Mouse (Mus musculus): ENCODE measurements around the gene Ccnf.

Ccnf gene

GRCm38 (mm10) chr17:24201092-24201491, 50.2 kb downstream of the Ccnf start:
- no peak for DNase-seq

- DNase-seq, result no peak
These were observed 51.5 kb downstream of the Ccnf start for GRCm38 (mm10) chr17:24199741-24200140.

- peak; percentile 90 for DNase-seq
These were observed 52.0 kb downstream of the Ccnf start for GRCm38 (mm10) chr17:24199252-24199651.

GRCm38 (mm10) chr17:24197032-24197824, 54.1 kb downstream of the Ccnf start:
- peak; percentile 78 for DNase-seq

GRCm38 (mm10) chr17:24195349-24195748, 55.9 kb downstream of the Ccnf start:
- no peak for DNase-seq

- DNase-seq, result no peak
These were observed 57.5 kb downstream of the Ccnf start for GRCm38 (mm10) chr17:24193769-24194168.

GRCm38 (mm10) chr17:24193268-24193667, 58.0 kb downstream of the Ccnf start:
- DNase-seq, result no peak

- no peak for DNase-seq
These were observed 58.4 kb downstream of the Ccnf start for GRCm38 (mm10) chr17:24192848-24193247.

GRCm38 (mm10) chr17:24191481-24191880, 59.8 kb downstream of the Ccnf start:
- DNase-seq, result no peak

GRCm38 (mm10) chr17:24190934-24191333, 60.4 kb downstream of the Ccnf start:
- DNase-seq, result no peak

- no peak for DNase-seq
These were observed 77.0 kb downstream of the Ccnf start for GRCm38 (mm10) chr17:24174259-24174658.

- peak; percentile 62 for DNase-seq
These were observed 77.9 kb downstream of the Ccnf start for GRCm38 (mm10) chr17:24173423-24173822.
